Mouse (Mus musculus) liver, embryonic 15.5 days (tissue): ENCODE measurements around the gene Rbfox3. TPM values are rescaled to one million over a fixed set of nuclear protein-coding genes. Genes with fewer than 3 reads are reported as not detected.

ENCODE experiments used
- ATAC-seq: fragments of 200-750 bp; cut with Nextera tagmentation; 2 replicates; pipeline ENCODE4 v1.8.0; 2017; ENCODE audit warnings: moderate number of reproducible peaks, mild to moderate bottlenecking, moderate library complexity; ENCODE audit not compliant: insufficient read depth
- H3K27ac ChIP-seq: fragments of 300-500 bp; sonication (generic); replicated peaks from 2 replicates; pipeline ENCODE4 v1.5.1; 2015; ENCODE audit warnings: mild to moderate bottlenecking, inconsistent platforms
- H3K27me3 ChIP-seq: fragments of 300-500 bp; sonication (generic); 2 replicates; pipeline ENCODE4 v1.6.1; 2015; ENCODE audit warnings: mild to moderate bottlenecking, inconsistent platforms
- H3K36me3 ChIP-seq: fragments of 300-500 bp; sonication (generic); replicated peaks from 2 replicates; pipeline ENCODE4 v1.6.1; 2015; ENCODE audit warnings: moderate library complexity, mild to moderate bottlenecking, inconsistent platforms
- H3K4me1 ChIP-seq: fragments of 300-500 bp; sonication (generic); replicated peaks from 2 replicates; pipeline ENCODE4 v1.6.1; 2015; ENCODE audit warnings: inconsistent platforms
- H3K4me2 ChIP-seq: fragments of 300-500 bp; sonication (generic); 2 replicates; pipeline ENCODE4 v1.6.1; 2015; ENCODE audit warnings: moderate library complexity, mild to moderate bottlenecking, inconsistent platforms
- H3K4me3 ChIP-seq: fragments of 300-500 bp; sonication (generic); replicated peaks from 2 replicates; pipeline ENCODE4 v1.5.1; 2015; ENCODE audit warnings: mild to moderate bottlenecking, inconsistent platforms
- H3K9ac ChIP-seq: fragments of 300-500 bp; sonication (generic); 2 replicates; pipeline ENCODE4 v1.6.1; 2015; ENCODE audit warnings: moderate library complexity, mild to moderate bottlenecking, inconsistent platforms
- H3K9me3 ChIP-seq: fragments of 300-500 bp; sonication (generic); replicated peaks from 2 replicates; pipeline ENCODE4 v1.6.1; 2016; ENCODE audit warnings: inconsistent platforms
- WGBS: fragments of 180-500 bp; shearing (Covaris S2); methylation state at CpG from one replicate; pipeline ENCODE4 v1.1.7; 2015; ENCODE audit warnings: mixed read lengths; ENCODE audit not compliant: insufficient replicate concordance; 5-methylcytosine and 5-hydroxymethylcytosine counted together
- polyA plus RNA-seq: library from polyadenylated mRNA; unstranded; fragments of >200 nt; fragmentation: Nextera tagmentation; extraction: Ambion mirVana; gene quantifications from 2 replicates; pipeline ENCODE4 v1.2.1, GENCODE M21; 2015

The Rbfox3 gene
- polyA plus RNA-seq, 1 experiment from 2014 or later, result 0.13 TPM

DNA sequence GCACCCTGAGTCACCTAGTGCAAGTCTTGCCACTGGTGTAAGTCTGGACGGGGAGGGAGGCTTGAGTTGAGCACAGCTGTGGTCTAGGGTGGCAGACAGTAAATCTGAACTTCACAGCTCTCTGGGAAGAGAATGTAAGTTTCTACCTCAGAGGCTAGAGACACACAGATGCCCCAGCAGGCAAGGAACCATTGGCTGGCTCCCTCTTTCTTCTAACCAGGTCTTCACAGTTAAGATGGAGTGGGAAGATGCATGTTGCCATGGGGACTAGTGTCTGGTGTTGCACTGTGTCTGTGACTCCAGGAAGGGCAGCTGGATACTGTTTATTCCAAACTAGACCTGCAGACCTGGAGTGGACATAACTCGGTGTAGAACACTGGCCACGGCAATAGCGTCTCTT is 348.6 kb downstream of the Rbfox3 start:
- Histone ChIP-seq H3K4me2 (no peak overlapping the region), H3K36me3 (no peaks in the 10 kb centered on the region), H3K9ac (no peak overlapping the region), H3K9me3 (no peaks in the 10 kb centered on the region), H3K27me3 (peaks cover 20% of the 10 kb centered on the region), H3K27ac (no peak overlapping the region), H3K4me1 (no peaks in the 10 kb centered on the region), H3K4me3 (no peak overlapping the region)
- 60% methylated on average over 4 of the region's 4 CpGs for WGBS
- ATAC-seq, result no peak

DNA sequence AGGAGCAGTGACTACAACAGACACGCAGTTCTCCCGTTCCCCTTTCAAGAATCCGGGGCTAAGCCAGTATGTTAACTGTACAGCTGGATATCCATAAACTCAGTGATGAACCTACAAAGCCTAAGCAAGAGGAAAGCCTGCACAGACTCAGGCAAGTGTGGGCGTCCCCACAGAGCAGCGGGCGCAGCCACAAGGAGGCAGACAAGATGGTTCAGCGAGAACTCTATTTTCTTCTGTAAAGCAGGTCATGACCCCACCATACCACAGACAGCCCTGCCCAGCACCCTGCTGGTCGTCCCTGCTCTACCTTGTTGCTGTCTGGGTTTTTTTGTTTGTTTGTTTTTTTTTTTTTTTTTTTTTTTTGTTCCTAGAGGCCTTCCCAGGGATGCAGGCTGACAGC is 353.2 kb downstream of the Rbfox3 start:
- 54% methylated on average over 8 of the region's 8 CpGs for WGBS
- ATAC-seq, result no peak
- H3K4me1 ChIP-seq, result no peaks in the 10 kb centered on the region

GRCm38 (mm10) chr11:118555631-118556030 is 355.8 kb downstream of the Rbfox3 start:
- Histone ChIP-seq H3K4me1 (no peaks in the 10 kb centered on the region), H3K27me3 (peaks cover 26% of the 10 kb centered on the region; the same call in 1 of the 2 replicates), H3K4me3 (no peak overlapping the region), H3K9me3 (no peaks in the 10 kb centered on the region), H3K4me2 (no peak overlapping the region), H3K36me3 (no peaks in the 10 kb centered on the region), H3K27ac (no peak overlapping the region), H3K9ac (no peak overlapping the region)
- ATAC-seq, result no peak
- WGBS, result 29% methylated on average over 5 of the region's 5 CpGs

More for the DNA sequence above, 353.2 kb downstream of the Rbfox3 start:
- H3K27me3 ChIP-seq, result peaks cover 7% of the 10 kb centered on the region; the same call in 1 of the 2 replicates
- no peak overlapping the region for H3K4me3 ChIP-seq
- H3K9me3 ChIP-seq, result no peaks in the 10 kb centered on the region
- no peak overlapping the region for H3K4me2 ChIP-seq
- no peak overlapping the region for H3K9ac ChIP-seq
- no peaks in the 10 kb centered on the region for H3K36me3 ChIP-seq
- no peak overlapping the region for H3K27ac ChIP-seq

DNA sequence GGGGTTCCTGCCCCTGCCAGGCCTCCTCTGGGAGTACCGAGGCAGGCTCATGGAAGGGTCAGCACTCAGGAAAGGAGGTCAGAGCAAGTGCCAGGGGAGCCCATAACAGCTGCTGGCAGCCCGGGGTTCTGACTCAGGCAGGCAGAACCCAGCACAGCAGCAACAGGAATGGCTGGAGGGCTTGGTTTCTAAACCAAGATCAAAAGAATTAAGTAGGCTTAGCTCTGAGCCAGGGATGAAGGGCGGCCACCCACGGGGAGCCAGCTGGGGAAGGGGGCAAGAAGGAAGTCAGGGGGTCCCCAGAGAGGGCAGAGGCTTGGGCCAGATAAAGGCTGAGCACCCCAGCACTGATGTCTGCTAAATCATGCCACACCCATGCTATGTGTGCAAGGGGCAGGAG is 356.9 kb downstream of the Rbfox3 start:
- H3K27me3 ChIP-seq, result peaks cover 27% of the 10 kb centered on the region; the same call in 1 of the 2 replicates
- no peak overlapping the region for H3K4me3 ChIP-seq
- no peaks in the 10 kb centered on the region for H3K36me3 ChIP-seq
- no peak overlapping the region for H3K9ac ChIP-seq
- H3K27ac ChIP-seq, result no peak overlapping the region
- no peaks in the 10 kb centered on the region for H3K4me1 ChIP-seq
- 7% methylated on average over 4 of the region's 4 CpGs for WGBS
- H3K4me2 ChIP-seq, result no peak overlapping the region
- no peaks in the 10 kb centered on the region for H3K9me3 ChIP-seq
- no peak for ATAC-seq

GRCm38 (mm10) chr11:118553926-118554325 is 357.5 kb downstream of the Rbfox3 start:
- Histone ChIP-seq H3K4me3 (no peak overlapping the region), H3K36me3 (no peaks in the 10 kb centered on the region), H3K9ac (no peak overlapping the region), H3K4me1 (no peaks in the 10 kb centered on the region), H3K27ac (no peak overlapping the region), H3K4me2 (no peak overlapping the region), H3K27me3 (peaks cover 27% of the 10 kb centered on the region; the same call in 1 of the 2 replicates), H3K9me3 (no peaks in the 10 kb centered on the region)
- WGBS, result 29% methylated on average over 4 of the region's 4 CpGs
- no peak for ATAC-seq

- peaks cover 27% of the 10 kb centered on the region; the same call in 1 of the 2 replicates for H3K27me3 ChIP-seq
- no peak overlapping the region for H3K4me2 ChIP-seq
- H3K4me1 ChIP-seq, result no peaks in the 10 kb centered on the region
- no peak for ATAC-seq
- no peak overlapping the region for H3K9ac ChIP-seq
- no peaks in the 10 kb centered on the region for H3K9me3 ChIP-seq
- 42% methylated on average over 6 of the region's 6 CpGs for WGBS
- no peak overlapping the region for H3K27ac ChIP-seq
- H3K36me3 ChIP-seq, result no peaks in the 10 kb centered on the region
- H3K4me3 ChIP-seq, result no peak overlapping the region
These were observed 358.4 kb downstream of the Rbfox3 start for GRCm38 (mm10) chr11:118553001-118553400.

DNA sequence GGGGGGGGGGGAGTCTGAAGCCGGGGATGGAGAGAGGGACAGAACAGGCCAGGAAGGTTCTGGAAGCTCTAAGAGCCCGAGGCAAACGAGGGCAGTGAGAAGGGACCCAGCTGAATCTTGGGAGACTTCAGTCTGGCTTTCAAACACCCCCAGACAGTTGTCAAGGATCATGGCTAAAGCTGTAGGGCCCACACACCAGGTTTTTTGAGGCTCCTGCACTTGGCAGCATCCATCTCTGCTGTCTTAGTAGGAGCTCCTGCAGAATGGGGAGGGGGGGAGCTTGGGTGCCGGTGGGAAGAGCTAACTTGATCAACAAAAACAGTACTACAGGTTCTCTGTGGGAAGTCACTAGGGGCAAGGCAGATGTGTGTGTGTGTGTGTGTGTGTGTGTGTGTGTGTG is 358.9 kb downstream of the Rbfox3 start:
- Histone ChIP-seq H3K36me3 (no peaks in the 10 kb centered on the region), H3K27me3 (peaks cover 27% of the 10 kb centered on the region; the same call in 1 of the 2 replicates), H3K4me3 (no peak overlapping the region), H3K4me2 (no peak overlapping the region), H3K9ac (no peak overlapping the region), H3K9me3 (no peaks in the 10 kb centered on the region), H3K4me1 (no peaks in the 10 kb centered on the region), H3K27ac (no peak overlapping the region)
- no peak for ATAC-seq
- 45% methylated on average over 4 of the region's 4 CpGs for whole genome bisulfite sequencing

- Histone ChIP-seq H3K27me3 (peaks cover 27% of the 10 kb centered on the region; the same call in 1 of the 2 replicates), H3K9ac (no peak overlapping the region), H3K4me2 (no peak overlapping the region), H3K36me3 (no peaks in the 10 kb centered on the region), H3K9me3 (no peaks in the 10 kb centered on the region), H3K4me1 (no peaks in the 10 kb centered on the region), H3K27ac (no peak overlapping the region), H3K4me3 (no peak overlapping the region)
- ATAC-seq, result no peak
- 26% methylated on average over 3 of the region's 3 CpGs for WGBS
These were observed 359.7 kb downstream of the Rbfox3 start for GRCm38 (mm10) chr11:118551705-118552104.

- no peak overlapping the region for H3K9ac ChIP-seq
- H3K4me3 ChIP-seq, result no peak overlapping the region
- H3K27me3 ChIP-seq, result peaks cover 27% of the 10 kb centered on the region; the same call in 1 of the 2 replicates
- H3K9me3 ChIP-seq, result no peaks in the 10 kb centered on the region
- H3K27ac ChIP-seq, result no peak overlapping the region
- no peak overlapping the region for H3K4me2 ChIP-seq
- 30% methylated on average over 17 of the region's 17 CpGs for WGBS
- H3K4me1 ChIP-seq, result no peaks in the 10 kb centered on the region
- no peaks in the 10 kb centered on the region for H3K36me3 ChIP-seq
- ATAC-seq, result no peak
These were observed 360.4 kb downstream of the Rbfox3 start for GRCm38 (mm10) chr11:118550773-118551520.

- H3K27me3 ChIP-seq, result peaks cover 25% of the 10 kb centered on the region; the same call in 1 of the 2 replicates
- no peak for ATAC-seq
- no peaks in the 10 kb centered on the region for H3K36me3 ChIP-seq
- H3K9ac ChIP-seq, result no peak overlapping the region
- no peaks in the 10 kb centered on the region for H3K4me1 ChIP-seq
- H3K4me2 ChIP-seq, result no peak overlapping the region
- H3K4me3 ChIP-seq, result no peak overlapping the region
- WGBS, result 47% methylated on average over 9 of the region's 9 CpGs
- H3K27ac ChIP-seq, result no peak overlapping the region
- H3K9me3 ChIP-seq, result no peaks in the 10 kb centered on the region
These were observed 363.2 kb downstream of the Rbfox3 start for GRCm38 (mm10) chr11:118548242-118548641.

- no peaks in the 10 kb centered on the region for H3K9me3 ChIP-seq
- H3K4me2 ChIP-seq, result no peak overlapping the region
- no peak overlapping the region for H3K9ac ChIP-seq
- no peak overlapping the region for H3K4me3 ChIP-seq
- 54% methylated on average over 8 of the region's 8 CpGs for WGBS
- peaks cover 11% of the 10 kb centered on the region; the same call in 1 of the 2 replicates for H3K27me3 ChIP-seq
- no peak overlapping the region for H3K27ac ChIP-seq
- H3K4me1 ChIP-seq, result no peaks in the 10 kb centered on the region
- H3K36me3 ChIP-seq, result no peaks in the 10 kb centered on the region
- no peak for ATAC-seq
These were observed 365.1 kb downstream of the Rbfox3 start for GRCm38 (mm10) chr11:118546269-118546668.
